Mouse (Mus musculus): ENCODE measurements at regions not wholly inside any gene's neighbourhood (a gene's known extent, or its start where the extent isn't known, plus 50 kb on each side); places are given as distances from the start of the nearest gene placed in this dataset.
A peak's percentile ranks its signal among the peaks of the same experiment; 100 is the strongest.

GRCm38 (mm10) chr3:139950016-139950705 is 744.7 kb downstream of the Stpg2 start:
- Histone ChIP-seq H3K27ac (ENCODE audit: insufficient read depth, low read length) (no peak overlapping the region), H3K27me3 (ENCODE audit: control insufficient read depth, insufficient read depth, low read length) (no peaks in the 10 kb centered on the region), H3K4me1 (ENCODE audit: control insufficient read depth, insufficient read depth, low read length) (peaks cover 2% of the 10 kb centered on the region; the same call in 1 of the 2 replicates), H3K4me3 (replicated peaks; ENCODE audit: insufficient read depth, low read depth, low read length) (no peak overlapping the region)
- TF ChIP-seq POLR2A (IDR thresholded peaks at IDR 0.05; ENCODE audit: borderline replicate concordance, insufficient read depth, low read length) (no peak), CTCF (IDR thresholded peaks at IDR 0.05; ENCODE audit: borderline replicate concordance, insufficient read depth, low read depth, low read length) (no peak)
- 11% methylated on average over 8 of the region's 8 CpGs for WGBS
- DNase-seq, result peak; percentile 22 to 73

- TF ChIP-seq CTCF (IDR thresholded peaks at IDR 0.05; ENCODE audit: borderline replicate concordance, insufficient read depth, low read depth, low read length), result no peak
- TF ChIP-seq POLR2A (IDR thresholded peaks at IDR 0.05; ENCODE audit: borderline replicate concordance, insufficient read depth, low read length), result no peak
- peak in 1 of 2 experiments; percentile 16 for DNase-seq
- 61% methylated on average over 8 of the region's 8 CpGs for WGBS
- Histone ChIP-seq H3K27ac (ENCODE audit: insufficient read depth, low read length) (no peak overlapping the region), H3K4me1 (ENCODE audit: control insufficient read depth, insufficient read depth, low read length) (peaks cover 2% of the 10 kb centered on the region; the same call in 1 of the 2 replicates), H3K4me3 (replicated peaks; ENCODE audit: insufficient read depth, low read depth, low read length) (no peak overlapping the region), H3K27me3 (ENCODE audit: control insufficient read depth, insufficient read depth, low read length) (no peaks in the 10 kb centered on the region)
These were observed 746.0 kb downstream of the Stpg2 start for GRCm38 (mm10) chr3:139951516-139951915.

GRCm38 (mm10) chr3:139978172-139978571 is 772.7 kb downstream of the Stpg2 start:
- WGBS, result 96% methylated on average over 1 of the region's 1 CpGs
- no peak for DNase-seq
- Histone ChIP-seq H3K27me3 (ENCODE audit: control insufficient read depth, insufficient read depth, low read length) (no peaks in the 10 kb centered on the region), H3K27ac (ENCODE audit: insufficient read depth, low read length) (no peak overlapping the region), H3K4me3 (replicated peaks; ENCODE audit: insufficient read depth, low read depth, low read length) (no peak overlapping the region), H3K4me1 (ENCODE audit: control insufficient read depth, insufficient read depth, low read length) (no peaks in the 10 kb centered on the region)
- TF ChIP-seq CTCF (IDR thresholded peaks at IDR 0.05; ENCODE audit: borderline replicate concordance, insufficient read depth, low read depth, low read length) (no peak), POLR2A (IDR thresholded peaks at IDR 0.05; ENCODE audit: borderline replicate concordance, insufficient read depth, low read length) (no peak)

- TF ChIP-seq POLR2A (IDR thresholded peaks at IDR 0.05; ENCODE audit: borderline replicate concordance, insufficient read depth, low read length) (no peak), CTCF (IDR thresholded peaks at IDR 0.05; ENCODE audit: borderline replicate concordance, insufficient read depth, low read depth, low read length) (no peak)
These were observed 780.5 kb downstream of the Stpg2 start for GRCm38 (mm10) chr3:139985830-139986481.

GRCm38 (mm10) chr3:139988938-139989337 is 783.4 kb downstream of the Stpg2 start:
- TF ChIP-seq POLR2A (IDR thresholded peaks at IDR 0.05; ENCODE audit: borderline replicate concordance, insufficient read depth, low read length), result no peak
- TF ChIP-seq CTCF (IDR thresholded peaks at IDR 0.05; ENCODE audit: borderline replicate concordance, insufficient read depth, low read depth, low read length), result no peak
- DNase-seq, result no peak
- 74% methylated on average over 1 of the region's 1 CpGs for WGBS

More at GRCm38 (mm10) chr3:139985830-139986481, 780.5 kb downstream of the Stpg2 start:
- Histone ChIP-seq H3K4me1 (ENCODE audit: control insufficient read depth, insufficient read depth, low read length) (no peaks in the 10 kb centered on the region), H3K4me3 (replicated peaks; ENCODE audit: insufficient read depth, low read depth, low read length) (no peak overlapping the region), H3K27me3 (ENCODE audit: control insufficient read depth, insufficient read depth, low read length) (no peaks in the 10 kb centered on the region), H3K27ac (ENCODE audit: insufficient read depth, low read length) (no peak overlapping the region)
- no peak for DNase-seq
- 94% methylated on average over 4 of the region's 4 CpGs for WGBS

GRCm38 (mm10) chr3:139989380-139989779 is 783.9 kb downstream of the Stpg2 start:
- H3K27me3 ChIP-seq (ENCODE audit: control insufficient read depth, insufficient read depth, low read length), result no peaks in the 10 kb centered on the region
- no peak for TF ChIP-seq POLR2A (IDR thresholded peaks at IDR 0.05; ENCODE audit: borderline replicate concordance, insufficient read depth, low read length)
- no peak for TF ChIP-seq CTCF (IDR thresholded peaks at IDR 0.05; ENCODE audit: borderline replicate concordance, insufficient read depth, low read depth, low read length)

More at GRCm38 (mm10) chr3:139988938-139989337, 783.4 kb downstream of the Stpg2 start:
- no peak overlapping the region for H3K27ac ChIP-seq (ENCODE audit: insufficient read depth, low read length)
- H3K27me3 ChIP-seq (ENCODE audit: control insufficient read depth, insufficient read depth, low read length), result no peaks in the 10 kb centered on the region
- no peak overlapping the region for H3K4me3 ChIP-seq (replicated peaks; ENCODE audit: insufficient read depth, low read depth, low read length)
- no peaks in the 10 kb centered on the region for H3K4me1 ChIP-seq (ENCODE audit: control insufficient read depth, insufficient read depth, low read length)

GRCm38 (mm10) chr3:140012522-140012921 is 807.0 kb downstream of the Stpg2 start:
- Histone ChIP-seq H3K4me3 (replicated peaks; ENCODE audit: insufficient read depth, low read depth, low read length) (no peak overlapping the region), H3K27ac (ENCODE audit: insufficient read depth, low read length) (no peak overlapping the region), H3K27me3 (ENCODE audit: control insufficient read depth, insufficient read depth, low read length) (no peaks in the 10 kb centered on the region), H3K4me1 (ENCODE audit: control insufficient read depth, insufficient read depth, low read length) (no peaks in the 10 kb centered on the region)
- no peak for DNase-seq
- 95% methylated on average over 2 of the region's 2 CpGs for WGBS
- TF ChIP-seq POLR2A (IDR thresholded peaks at IDR 0.05; ENCODE audit: borderline replicate concordance, insufficient read depth, low read length) (no peak), CTCF (IDR thresholded peaks at IDR 0.05; ENCODE audit: borderline replicate concordance, insufficient read depth, low read depth, low read length) (no peak)

More at GRCm38 (mm10) chr3:139989380-139989779, 783.9 kb downstream of the Stpg2 start:
- H3K4me1 ChIP-seq (ENCODE audit: control insufficient read depth, insufficient read depth, low read length), result no peaks in the 10 kb centered on the region
- H3K27ac ChIP-seq (ENCODE audit: insufficient read depth, low read length), result no peak overlapping the region
- DNase-seq, result no peak
- no peak overlapping the region for H3K4me3 ChIP-seq (replicated peaks; ENCODE audit: insufficient read depth, low read depth, low read length)

- no peak for DNase-seq
- H3K4me1 ChIP-seq (ENCODE audit: control insufficient read depth, insufficient read depth, low read length), result peaks cover under 1% of the 10 kb centered on the region; the same call in 1 of the 2 replicates
- no peak overlapping the region for H3K27ac ChIP-seq (ENCODE audit: insufficient read depth, low read length)
- H3K27me3 ChIP-seq (ENCODE audit: control insufficient read depth, insufficient read depth, low read length), result no peaks in the 10 kb centered on the region
- WGBS, result 93% methylated on average over 3 of the region's 3 CpGs
- TF ChIP-seq POLR2A (IDR thresholded peaks at IDR 0.05; ENCODE audit: borderline replicate concordance, insufficient read depth, low read length), result no peak
- TF ChIP-seq CTCF (IDR thresholded peaks at IDR 0.05; ENCODE audit: borderline replicate concordance, insufficient read depth, low read depth, low read length), result no peak
- no peak overlapping the region for H3K4me3 ChIP-seq (replicated peaks; ENCODE audit: insufficient read depth, low read depth, low read length)
These were observed 828.6 kb downstream of the Stpg2 start for GRCm38 (mm10) chr3:140034101-140034500.

All from cerebellum, adult 2 months (tissue).